Mouse (Mus musculus) thymus, adult 2 months (tissue): Measurements from ENCODE around the gene Plxnd1. TPM values are rescaled to one million over a fixed set of nuclear protein-coding genes. Genes with fewer than 3 reads are reported as not detected.

Experiments
- DNase-seq: peaks from one replicate; pipeline ENCODE4 v3.0.0; 2021
- H3K27ac ChIP-seq: fragments of 200-500 bp; 2 replicates; pipeline ENCODE4 v1.5.1; 2012; ENCODE audit warnings: low read length, control low read depth; ENCODE audit not compliant: control insufficient read depth, insufficient read depth
- H3K27me3 ChIP-seq: fragments of 200-500 bp; 2 replicates; pipeline ENCODE4 v1.6.1; 2012; ENCODE audit warnings: mild to moderate bottlenecking, low read length, moderate library complexity, mixed read lengths; ENCODE audit not compliant: control insufficient read depth, insufficient read depth
- H3K36me3 ChIP-seq: fragments of 200-500 bp; 2 replicates; pipeline ENCODE4 v1.6.1; 2012; ENCODE audit warnings: mild to moderate bottlenecking, low read length, moderate library complexity; ENCODE audit not compliant: control insufficient read depth, insufficient read depth
- H3K4me1 ChIP-seq: fragments of 200-500 bp; replicated peaks from 2 replicates; pipeline ENCODE4 v1.6.1; 2012; ENCODE audit warnings: low read length; ENCODE audit not compliant: control insufficient read depth, insufficient read depth
- H3K4me3 ChIP-seq: fragments of 200-500 bp; 2 replicates; pipeline ENCODE4 v1.5.1; 2012; ENCODE audit warnings: mild to moderate bottlenecking, low read length, control low read depth, moderate library complexity; ENCODE audit not compliant: control insufficient read depth, insufficient read depth
- CTCF ChIP-seq: fragments of 200-500 bp; IDR thresholded peaks from 2 replicates; pipeline ENCODE4 v1.5.1; 2012; ENCODE audit warnings: mild to moderate bottlenecking, control low read depth, low read length, moderate library complexity, borderline replicate concordance; ENCODE audit not compliant: control insufficient read depth, poor library complexity, insufficient read depth; ENCODE audit errors: extremely low read depth
- POLR2A ChIP-seq: fragments of 200-500 bp; IDR thresholded peaks from 2 replicates; pipeline ENCODE4 v1.6.1; 2012; ENCODE audit warnings: mild to moderate bottlenecking, low read length, control low read depth, moderate library complexity; ENCODE audit not compliant: control insufficient read depth, poor library complexity, insufficient read depth; ENCODE audit errors: extremely low read depth
- WGBS: fragments of 180-500 bp; shearing (Covaris S2); methylation state at CpG from one replicate; pipeline ENCODE4 v1.1.7; 2018; 5-methylcytosine and 5-hydroxymethylcytosine counted together
- polyA plus RNA-seq: library from polyadenylated mRNA; depleted of rRNA; stranded (reverse); fragments of >200 nt; gene quantifications from 2 replicates; pipeline ENCODE4 v1.2.3, GENCODE M21; 2012

Plxnd1 gene
- polyA plus RNA-seq, 1 experiment: 466 TPM

GRCm38 (mm10) chr6:115924829-115925228 is 70.0 kb downstream of the Plxnd1 start:
- TF ChIP-seq POLR2A (no peak), CTCF (no peak)
- H3K27ac ChIP-seq: no peak overlapping the region
- 87% methylated on average over 6 of the region's 6 CpGs for WGBS

GRCm38 (mm10) chr6:115919876-115920275 is 74.9 kb downstream of the Plxnd1 start:
- H3K27me3 ChIP-seq: no peaks in the 10 kb centered on the region
- H3K36me3 ChIP-seq: no peaks in the 10 kb centered on the region
- H3K4me3 ChIP-seq: no peak overlapping the region
- WGBS: 95% methylated on average over 5 of the region's 5 CpGs
- no peak for TF ChIP-seq POLR2A
- no peak for DNase-seq
- H3K27ac ChIP-seq: no peak overlapping the region
- no peaks in the 10 kb centered on the region for H3K4me1 ChIP-seq

More at GRCm38 (mm10) chr6:115924829-115925228, 70.0 kb downstream of the Plxnd1 start:
- no peak overlapping the region for H3K4me3 ChIP-seq
- no peaks in the 10 kb centered on the region for H3K4me1 ChIP-seq
- H3K27me3 ChIP-seq: no peaks in the 10 kb centered on the region
- no peak for DNase-seq
- no peaks in the 10 kb centered on the region for H3K36me3 ChIP-seq

- no peaks in the 10 kb centered on the region for H3K4me1 ChIP-seq
- 100% methylated on average over 1 of the region's 1 CpGs for WGBS
- TF ChIP-seq CTCF (no peak), POLR2A (no peak)
- H3K36me3 ChIP-seq: no peaks in the 10 kb centered on the region
- no peak overlapping the region for H3K27ac ChIP-seq
- DNase-seq: no peak
- no peaks in the 10 kb centered on the region for H3K27me3 ChIP-seq
- H3K4me3 ChIP-seq: no peak overlapping the region
These were observed 76.2 kb downstream of the Plxnd1 start for GRCm38 (mm10) chr6:115918615-115919014.

GRCm38 (mm10) chr6:115916611-115917010 is 78.2 kb downstream of the Plxnd1 start:
- WGBS: 95% methylated on average over 5 of the region's 5 CpGs
- no peaks in the 10 kb centered on the region for H3K4me1 ChIP-seq
- H3K27me3 ChIP-seq: no peaks in the 10 kb centered on the region
- DNase-seq: no peak
- no peak overlapping the region for H3K27ac ChIP-seq
- TF ChIP-seq CTCF: no peak
- TF ChIP-seq POLR2A: no peak
- no peaks in the 10 kb centered on the region for H3K36me3 ChIP-seq
- H3K4me3 ChIP-seq: no peak overlapping the region

GRCm38 (mm10) chr6:115915601-115916445 is 79.0 kb downstream of the Plxnd1 start:
- Histone ChIP-seq H3K4me1 (peaks cover 2% of the 10 kb centered on the region; the same call in 1 of the 2 replicates), H3K36me3 (no peaks in the 10 kb centered on the region), H3K4me3 (no peak overlapping the region), H3K27me3 (no peaks in the 10 kb centered on the region), H3K27ac (no peak overlapping the region)
- 88% methylated on average over 17 of the region's 17 CpGs for WGBS
- TF ChIP-seq CTCF: no peak
- TF ChIP-seq POLR2A: no peak
- DNase-seq: no peak

- TF ChIP-seq POLR2A (no peak), CTCF (no peak)
- peaks cover 10% of the 10 kb centered on the region for H3K4me1 ChIP-seq
- H3K27ac ChIP-seq: no peak overlapping the region
- DNase-seq: no peak
- no peak overlapping the region for H3K4me3 ChIP-seq
- no peaks in the 10 kb centered on the region for H3K27me3 ChIP-seq
- H3K36me3 ChIP-seq: no peaks in the 10 kb centered on the region
- 95% methylated on average over 15 of the region's 15 CpGs for WGBS
These were observed 80.1 kb downstream of the Plxnd1 start for GRCm38 (mm10) chr6:115914511-115915202.
